Mouse (Mus musculus) left cerebral cortex, postnatal 25 days (tissue): ENCODE results near the gene Wdr70. TPM values are rescaled to one million over a fixed set of nuclear protein-coding genes. Genes with fewer than 3 reads are reported as not detected.
"Not testable (repeated sequence)": the region's sequence is repeated elsewhere in the genome, so short reads cannot be mapped to it uniquely, and the experiment has no call there.

Experiments
- DNase-seq, 2 experiments: peaks; one replicate each; pipeline ENCODE4 v3.0.0; 2022; ENCODE audit warnings: low spot score in 2 of 2, mixed read lengths in 1 of 2
- intact Hi-C: fragments of 180-260 bp; cut with DNase I; formaldehyde crosslinking; loops from one replicate; pipeline ENCODE4 v1.15.1; 2025
- total RNA-seq, 2 experiments: library from RNA; stranded (reverse); gene quantifications; 2 replicates each; pipeline ENCODE4 v1.2.3; 2021

Gene Wdr70
- total RNA-seq: 10 to 100 TPM; 32.0 to 33.8 TPM

DNA sequence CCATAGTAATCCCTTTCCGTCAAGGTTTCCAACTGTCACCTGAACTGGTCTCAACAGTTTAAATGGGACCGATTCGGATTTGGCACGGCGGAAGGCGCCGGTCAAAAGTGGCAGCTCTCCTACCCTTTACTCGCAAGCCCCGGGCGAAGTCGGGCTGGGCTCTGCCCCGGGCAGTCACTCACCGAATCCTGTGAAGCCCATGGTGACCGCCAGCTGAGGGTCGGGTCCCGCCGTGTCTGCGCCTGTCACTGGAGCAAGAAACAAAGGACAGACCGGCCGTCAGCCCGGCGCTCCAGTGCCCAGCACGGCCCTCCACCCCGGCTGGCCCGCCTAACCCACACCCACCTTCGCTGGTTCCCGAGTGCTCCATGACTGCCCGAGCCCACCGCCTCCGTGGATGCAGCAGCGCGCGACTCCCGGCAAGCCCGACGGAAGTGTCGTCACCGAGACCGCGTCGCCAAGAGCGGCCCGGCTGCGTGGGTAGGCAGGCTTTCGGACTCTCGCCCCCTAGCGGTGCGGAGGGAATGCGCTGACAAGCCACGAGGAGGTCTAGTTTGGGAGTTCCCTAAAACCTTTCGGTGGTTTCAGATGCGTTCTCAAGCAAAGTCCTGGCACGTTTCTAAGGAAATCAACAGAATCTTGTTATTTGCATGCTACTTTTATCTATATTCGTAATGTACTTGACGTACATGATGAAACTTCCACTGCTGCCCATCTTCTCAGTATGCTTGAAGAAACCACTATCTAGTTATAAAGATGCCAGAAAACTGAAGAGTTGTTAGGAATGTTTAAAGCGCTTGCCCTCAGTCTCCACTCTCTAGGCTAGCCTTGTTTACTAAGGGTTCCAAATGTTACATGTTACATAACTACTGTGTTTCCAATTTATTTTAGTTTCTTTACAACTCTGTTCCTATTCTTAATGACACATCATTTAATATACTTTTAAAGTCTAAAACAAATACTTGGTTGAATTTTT is at the start of gene Wdr70:
Wdr70 (minus strand) TSS at position 436 of the 976 bp plus-strand sequence.
- DNase-seq: peak; percentile 98 to 99
- intact Hi-C loops: loop anchor here (1.0 kb wide), 1 partner anchor 10 kb away; the partner anchor contains the start of gene Nup155

DNA sequence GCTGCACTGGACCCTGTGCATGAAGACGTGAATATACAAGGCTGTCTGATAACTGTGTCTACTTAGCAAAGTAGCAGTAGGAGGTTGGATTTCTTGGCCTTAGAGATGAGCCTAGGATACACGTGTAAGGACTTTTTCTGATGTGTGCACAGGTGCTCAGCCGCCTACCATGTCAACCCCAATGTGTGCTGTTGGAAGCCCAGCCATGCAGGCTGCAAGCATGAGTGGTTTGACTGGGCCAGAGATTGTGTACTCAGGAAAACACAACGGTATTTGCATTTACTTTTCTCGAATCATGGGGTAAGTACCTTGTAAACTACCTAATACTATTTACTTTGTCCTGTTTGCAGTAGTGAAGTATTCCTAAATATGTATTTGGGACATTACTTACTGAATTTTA is 36.6 kb upstream of the Wdr70 start:
- intact Hi-C loops: no loop called here

DNA sequence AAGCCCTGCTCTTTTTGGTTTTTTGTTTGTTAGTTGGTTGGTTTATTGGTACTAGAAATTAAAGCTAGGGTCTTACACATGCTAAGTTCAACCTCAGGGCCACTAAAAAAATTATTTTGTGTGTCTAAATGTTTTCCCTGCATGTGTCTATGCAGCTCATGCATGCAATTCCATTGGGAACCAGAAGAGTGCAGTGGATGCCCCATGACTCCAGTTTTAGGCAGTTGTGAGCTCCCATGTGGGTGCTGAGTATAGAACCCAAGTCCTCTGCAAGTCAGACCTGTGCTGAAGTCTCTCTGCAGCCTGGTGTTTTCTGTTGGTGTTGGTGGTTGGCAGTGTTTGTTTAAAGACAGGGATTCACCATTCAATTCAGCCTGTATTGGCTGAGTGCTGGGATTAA is 32.8 kb upstream of the Wdr70 start:
- DNase-seq: no peak
- intact Hi-C loops: no loop called here

More for the DNA sequence above, 36.6 kb upstream of the Wdr70 start:
- DNase-seq: no peak

DNA sequence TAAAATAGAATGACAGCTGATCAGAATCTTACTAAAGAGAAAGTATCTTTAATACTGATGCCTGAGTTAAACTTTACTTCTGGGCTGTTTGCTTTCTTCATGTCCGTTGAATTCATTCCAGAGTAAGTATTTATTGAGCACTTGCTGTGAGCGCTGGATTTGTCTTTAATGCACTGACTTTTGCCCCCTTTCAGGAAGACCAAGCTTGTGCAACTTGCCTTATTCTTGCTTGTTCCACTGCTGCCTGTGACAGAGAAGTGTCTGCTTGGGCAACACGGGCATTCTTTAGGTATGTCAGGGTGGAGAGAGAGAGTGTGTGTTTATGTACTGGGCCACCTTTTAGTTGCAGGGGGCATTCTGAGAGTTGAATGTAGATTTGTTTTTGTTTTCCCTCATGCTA is 32.3 kb upstream of the Wdr70 start:
- intact Hi-C loops: no loop called here
- no peak for DNase-seq

DNA sequence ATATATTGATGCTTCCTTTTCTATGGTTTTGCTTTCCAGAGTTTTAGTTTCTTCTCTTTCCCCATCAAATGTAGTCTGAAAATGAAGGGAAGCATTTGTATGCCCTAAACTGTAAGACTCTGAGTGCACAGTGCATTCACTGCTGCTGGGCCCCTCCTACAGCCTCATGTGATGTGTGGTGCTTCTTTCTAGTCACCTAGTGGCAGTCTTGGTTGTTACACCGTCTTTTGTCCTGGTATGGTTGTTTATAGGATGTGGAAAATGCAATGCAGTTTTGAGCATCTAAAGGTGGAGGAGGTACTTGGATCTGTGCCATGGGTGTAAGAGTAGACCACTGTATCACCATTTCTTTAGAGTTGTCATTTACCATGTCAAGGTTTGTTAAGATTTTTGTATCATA is 30.3 kb upstream of the Wdr70 start:
- intact Hi-C loops: no loop called here
- DNase-seq: no peak

DNA sequence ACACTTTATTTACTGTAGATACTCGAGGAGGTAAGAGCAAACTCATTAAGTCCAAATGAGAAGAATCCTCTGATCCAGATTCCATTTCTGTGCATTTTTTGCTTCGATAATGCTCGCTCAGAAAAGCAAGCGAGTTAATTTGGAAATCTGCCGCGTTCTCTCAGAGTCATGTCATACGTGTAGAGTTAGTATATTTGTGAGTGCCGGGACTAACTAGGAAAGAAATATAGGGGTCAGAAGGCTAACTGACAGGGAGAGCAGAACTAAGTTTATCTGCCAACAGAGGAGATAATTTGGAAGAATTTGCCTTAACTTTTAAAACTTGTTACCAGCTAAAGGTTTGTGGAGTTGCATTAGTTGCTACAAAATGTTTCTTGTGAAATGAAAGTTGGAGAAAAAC is 10.8 kb upstream of the Wdr70 start:
- intact Hi-C loops: loop anchor here (1.0 kb wide), 1 partner anchor 10 kb away; the partner anchor contains the start of gene Wdr70
- DNase-seq: no peak

DNA sequence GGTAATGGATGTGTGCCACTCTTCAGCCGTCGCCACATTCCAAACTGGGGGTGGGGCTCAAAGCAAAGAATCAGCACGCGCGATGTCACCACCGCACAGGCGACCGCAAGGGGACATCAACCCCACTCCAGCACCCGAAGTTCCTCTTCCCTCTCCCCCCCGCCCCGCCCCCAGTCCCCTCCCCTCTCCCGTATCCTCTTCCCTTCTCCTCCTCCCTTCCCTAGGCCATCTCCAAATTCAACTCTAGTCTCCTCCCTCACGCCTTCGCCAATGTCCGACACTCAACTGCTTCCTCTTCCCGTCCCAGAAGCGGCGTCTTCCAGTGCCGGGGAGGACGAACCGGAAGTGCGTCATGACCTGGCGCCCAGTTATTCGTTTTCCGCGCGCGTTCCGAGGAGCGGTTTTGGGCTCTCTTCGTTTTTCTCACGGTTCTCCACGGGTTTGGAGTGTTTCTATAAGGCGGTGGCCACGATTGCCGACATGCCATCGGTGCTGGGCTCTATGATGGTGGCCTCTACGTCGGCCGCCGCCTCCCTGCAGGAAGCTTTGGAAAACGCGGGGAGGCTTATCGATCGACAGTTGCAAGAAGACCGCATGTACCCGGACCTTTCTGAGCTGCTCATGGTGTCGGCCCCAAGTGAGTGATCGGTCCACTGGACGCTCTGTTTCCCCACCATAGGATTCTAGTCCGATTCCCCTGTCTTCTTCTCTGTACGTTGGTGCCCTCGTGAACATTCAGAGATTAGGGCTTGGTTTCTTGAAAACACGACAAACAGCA is 10.1 kb upstream of the Wdr70 start, which contains the start of gene Nup155:
Nup155 (plus strand) TSS at position 308 of the 778 bp plus-strand sequence.
- intact Hi-C loops: loop anchor here (1.0 kb wide), 1 partner anchor 10 kb away; the partner anchor contains the start of gene Wdr70

DNA sequence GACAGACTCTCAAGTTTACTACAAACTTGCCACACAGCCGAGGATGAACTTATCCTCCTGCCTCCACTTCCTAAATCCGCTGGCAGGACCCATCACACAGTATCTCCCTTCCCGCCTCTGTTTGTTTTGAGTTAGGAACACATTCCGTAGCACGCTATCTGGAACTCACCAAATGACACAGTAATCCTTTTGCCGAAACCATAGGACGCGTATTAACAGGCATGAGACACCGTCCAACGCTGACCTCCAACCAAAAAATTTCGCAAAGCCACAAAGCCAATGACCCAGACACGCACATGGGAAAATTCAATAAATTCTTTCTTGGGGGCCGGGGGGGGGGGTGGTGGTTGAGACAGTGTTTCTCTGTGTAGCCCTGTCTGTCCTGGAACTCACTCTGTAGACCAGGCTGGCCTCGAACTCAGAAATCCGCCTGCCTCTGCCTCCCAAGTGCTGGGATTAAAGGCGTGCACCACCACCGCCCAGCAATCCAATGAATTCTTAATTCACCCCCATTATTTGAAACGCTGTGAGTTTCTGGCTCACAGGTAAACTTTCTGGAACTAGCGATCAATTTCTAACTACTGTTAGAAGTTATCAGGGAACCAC is 9.5 kb upstream of the Wdr70 start:
- intact Hi-C loops: no loop called here
- no peak for DNase-seq

More for the DNA sequence above, 10.1 kb upstream of the Wdr70 start, which contains the start of gene Nup155:
- peak; percentile 94 to 96 for DNase-seq

DNA sequence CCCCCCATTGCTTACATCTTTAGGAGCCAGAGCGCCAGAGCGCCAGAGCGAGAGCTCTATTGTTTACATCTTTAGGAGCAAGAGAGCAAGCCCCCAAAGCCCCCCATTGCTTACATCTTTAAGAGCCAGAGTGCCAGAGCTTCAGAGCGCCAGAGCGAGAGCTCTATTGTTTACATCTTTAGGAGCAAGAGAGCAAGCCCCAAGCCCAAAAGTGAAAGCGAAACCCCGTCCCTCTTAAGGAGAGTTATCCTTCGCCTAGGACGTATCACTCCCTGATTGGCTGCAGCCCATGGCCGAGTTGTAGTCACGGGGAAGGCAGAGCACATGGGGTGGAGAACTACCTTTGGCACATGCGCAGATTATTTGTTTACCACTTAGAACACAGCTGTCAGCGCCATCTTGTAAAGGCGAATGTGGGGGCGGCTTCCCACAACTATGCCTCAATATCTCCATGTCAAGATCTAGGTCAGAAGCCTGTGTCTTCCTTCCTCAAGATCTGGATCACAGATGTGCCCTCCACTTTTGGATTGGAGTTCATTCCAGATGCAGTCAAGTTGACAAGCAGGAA is 3.0 kb upstream of the Wdr70 start:
- intact Hi-C loops, DNase-seq: not testable (repeated sequence)

DNA sequence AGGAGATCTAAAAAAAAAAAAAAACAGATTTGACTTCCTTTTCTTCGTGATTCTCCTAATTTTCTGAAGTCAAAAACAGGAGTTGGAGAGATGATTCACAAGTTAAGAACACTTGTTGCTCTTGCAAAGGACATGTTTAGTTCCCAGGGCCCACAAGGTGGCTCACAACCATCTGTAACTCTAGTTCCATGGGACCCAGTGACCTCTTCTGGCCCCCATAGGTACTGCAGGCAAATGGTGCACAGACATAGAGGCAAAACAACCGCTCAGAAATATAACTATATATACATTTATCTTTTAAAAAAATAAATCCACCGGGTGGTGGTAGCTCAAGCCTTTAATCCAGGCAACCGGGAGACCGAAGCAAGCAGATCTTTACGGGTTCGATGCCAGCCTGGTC is 1.2 kb downstream of the Wdr70 start:
- DNase-seq: peak in 1 of 2 experiments; percentile 35
- intact Hi-C loops: no loop called here

DNA sequence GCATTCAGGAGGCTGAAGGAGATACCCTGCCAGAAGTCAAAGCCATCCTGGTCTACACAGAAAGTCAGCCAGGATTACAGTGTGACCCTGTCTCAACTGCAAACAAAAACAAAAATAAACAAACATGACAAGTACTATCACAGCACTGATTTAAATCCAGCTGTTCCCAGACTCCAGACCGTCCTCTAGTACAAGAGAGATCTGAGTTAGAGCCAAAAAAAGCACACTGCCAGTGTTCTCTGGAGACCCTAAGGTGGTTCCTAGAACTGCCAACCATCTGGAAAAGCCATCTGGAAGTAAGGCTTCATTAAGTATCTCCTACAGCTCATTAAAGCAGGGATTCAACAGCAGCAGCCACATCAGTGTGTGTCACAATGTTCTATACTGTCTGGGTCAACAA is 6.3 kb downstream of the Wdr70 start:
- intact Hi-C loops, DNase-seq: not testable (repeated sequence)

DNA sequence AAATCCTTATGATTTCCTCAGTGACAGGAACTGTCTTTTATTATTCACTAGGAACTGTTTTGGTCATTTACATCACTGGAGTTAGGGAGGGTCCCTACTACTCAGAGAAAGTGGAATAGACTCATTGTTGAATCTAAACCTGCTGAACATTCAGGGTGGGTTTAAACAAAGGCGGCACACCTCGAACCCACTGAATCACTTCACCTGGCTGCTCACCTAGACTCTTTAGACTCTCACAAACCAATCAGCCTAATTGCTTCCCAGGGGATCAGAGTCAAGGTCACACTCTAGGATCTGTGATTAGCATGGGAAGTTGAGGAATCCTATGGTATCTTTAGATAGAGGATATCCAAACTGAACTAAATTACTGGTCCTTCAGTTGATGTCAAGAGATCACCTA is 8.3 kb downstream of the Wdr70 start:
- DNase-seq: no peak
- intact Hi-C loops: no loop called here

DNA sequence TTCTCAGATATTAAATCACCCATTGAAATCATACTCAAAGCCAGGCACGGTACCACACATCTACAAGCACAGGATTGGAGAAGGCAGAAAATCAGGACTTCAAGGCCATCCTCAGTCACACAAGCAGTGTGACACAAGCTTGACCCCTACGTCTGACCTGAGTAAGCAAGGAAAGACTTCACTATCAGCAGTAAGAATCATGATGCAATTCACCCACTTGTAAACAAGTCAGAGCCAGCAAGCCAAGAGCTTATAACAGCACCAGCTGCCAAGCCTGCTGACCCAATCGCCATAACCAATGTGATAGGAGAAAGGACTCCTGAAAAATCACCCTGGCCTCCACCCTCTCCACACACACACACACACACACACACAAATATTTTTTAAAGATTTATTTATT is 10.3 kb downstream of the Wdr70 start:
- intact Hi-C loops: no loop called here

DNA sequence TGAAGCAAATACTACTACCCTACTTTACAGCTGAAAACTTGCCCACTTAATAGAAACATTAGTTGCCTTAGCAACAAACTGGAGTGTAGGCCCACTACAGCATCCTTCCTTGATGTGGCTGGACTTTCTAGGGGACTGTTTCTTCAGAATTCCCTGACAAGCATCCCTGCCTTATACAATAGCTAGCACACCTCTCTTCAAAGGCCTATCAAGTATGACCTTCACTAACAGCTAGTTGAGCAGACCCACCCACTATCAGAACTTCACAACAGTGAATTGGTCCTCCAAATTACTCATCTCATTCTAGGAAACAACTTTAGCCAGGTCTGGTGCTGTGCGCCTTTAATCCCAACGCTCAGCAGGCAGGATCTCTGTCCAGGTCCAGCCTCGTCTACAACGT is 11.7 kb downstream of the Wdr70 start:
- intact Hi-C loops: no loop called here
- no peak for DNase-seq

More for the DNA sequence above, 10.3 kb downstream of the Wdr70 start:
- no peak for DNase-seq

DNA sequence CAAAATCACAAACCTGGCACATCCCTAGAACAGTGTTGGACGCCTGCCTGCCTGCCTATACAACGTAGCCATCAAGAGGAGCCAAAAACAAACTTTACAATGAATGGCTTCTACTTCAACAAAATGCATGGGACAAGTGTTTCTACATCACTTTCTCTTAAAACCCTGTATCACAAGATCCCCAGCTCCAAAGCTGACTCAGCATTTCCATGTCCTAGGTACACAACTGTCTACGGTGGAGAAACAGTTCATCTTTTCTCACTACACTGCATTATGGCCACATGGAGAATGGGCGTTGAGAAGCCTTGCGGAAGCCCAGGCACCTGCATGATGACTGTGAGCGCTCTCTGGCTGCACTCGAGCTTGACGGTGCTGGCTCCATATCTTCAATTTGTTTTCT is 16.9 kb downstream of the Wdr70 start:
- intact Hi-C loops: no loop called here
- no peak for DNase-seq

DNA sequence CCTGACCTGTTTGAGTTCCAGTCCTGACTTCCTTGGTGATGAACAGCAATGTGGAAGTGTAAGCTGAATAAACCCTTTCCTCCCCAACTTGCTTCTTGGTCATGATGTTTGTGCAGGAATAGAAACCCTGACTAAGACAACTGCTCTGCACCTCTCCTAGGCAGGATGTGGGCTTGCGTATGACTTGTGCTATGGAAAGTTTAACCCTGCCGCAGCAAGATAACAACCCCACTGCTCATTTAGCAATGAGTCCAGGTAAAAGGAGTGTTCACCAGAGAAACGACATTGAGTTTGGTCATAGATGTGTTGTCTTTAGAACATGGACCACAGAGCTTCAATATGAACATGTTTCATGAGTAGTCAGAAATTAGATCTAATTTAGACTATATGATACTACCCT is 25.9 kb downstream of the Wdr70 start:
- intact Hi-C loops: loop anchor here (5.0 kb wide), 1 partner anchor 891 kb away; no protein-coding TSS in a partner anchor
- not testable (repeated sequence) for DNase-seq

DNA sequence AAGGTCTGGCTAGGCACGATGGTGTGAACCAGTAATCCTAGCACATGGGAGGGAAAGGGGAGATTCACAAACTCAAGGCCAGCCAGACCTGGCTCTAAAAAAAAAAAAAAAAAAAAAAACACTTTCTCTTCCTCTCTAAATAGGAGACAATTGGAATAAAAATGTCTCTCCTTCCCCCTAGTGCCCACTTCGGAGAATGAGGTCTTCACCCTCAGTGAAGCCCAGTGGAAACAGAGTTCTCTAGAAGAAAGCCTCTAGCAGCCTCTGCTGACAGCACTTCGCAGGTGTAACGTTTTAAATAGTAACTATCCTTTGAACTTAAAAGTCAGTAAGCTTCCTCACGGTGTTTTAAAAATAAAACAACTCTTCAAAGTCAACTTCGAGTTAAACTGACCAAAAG is 33.8 kb downstream of the Wdr70 start:
- DNase-seq: no peak
- intact Hi-C loops: no loop called here

DNA sequence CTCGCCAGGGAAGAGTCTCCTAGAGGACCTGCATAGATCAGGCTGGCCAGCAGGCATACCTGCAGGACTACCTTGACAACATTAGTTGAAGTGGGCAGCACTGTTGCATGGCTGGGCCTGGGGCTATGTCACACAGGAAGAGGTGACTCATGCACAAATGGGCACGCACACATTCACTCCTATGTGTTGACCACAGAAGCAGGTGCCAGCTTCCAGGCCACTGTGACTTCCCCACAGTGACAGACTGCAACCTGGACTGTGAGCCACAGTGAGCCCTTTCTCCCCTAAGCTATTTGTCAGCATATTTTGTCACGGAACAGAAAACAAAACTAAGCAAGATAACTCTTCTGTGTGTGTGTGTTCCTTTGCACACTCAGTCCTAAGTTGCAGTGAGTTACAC is 47.8 kb downstream of the Wdr70 start:
- intact Hi-C loops: no loop called here
- DNase-seq: no peak

DNA sequence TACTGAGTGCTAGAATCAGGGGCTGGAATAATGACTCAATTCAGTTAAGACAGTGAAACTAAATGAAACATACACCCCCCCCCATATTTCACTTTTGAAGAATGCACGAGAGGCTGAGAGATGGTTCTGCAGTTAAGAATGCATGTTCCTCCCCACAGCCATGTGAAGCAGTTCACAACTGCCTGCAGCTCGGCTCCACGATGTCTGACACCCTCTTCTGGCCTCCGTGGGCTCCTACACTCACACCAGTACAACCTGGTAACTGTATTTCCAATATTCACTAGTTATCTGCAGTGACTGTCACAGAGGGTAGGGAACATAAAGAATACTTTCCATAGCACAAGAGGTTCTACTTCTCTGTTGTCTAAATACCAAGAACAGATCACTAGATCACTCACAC is 59.2 kb downstream of the Wdr70 start:
- intact Hi-C loops: loop anchor here (5.0 kb wide), 1 partner anchor 578 kb away; no protein-coding TSS in a partner anchor

More for the DNA sequence above, 59.2 kb downstream of the Wdr70 start:
- no peak for DNase-seq
